Mouse (Mus musculus): ENCODE data around the gene Dock7. TPM values are rescaled to one million over a fixed set of nuclear protein-coding genes. Genes with fewer than 3 reads are reported as not detected.

Dock7 gene
- polyA plus RNA-seq, 1 experiment from 2014 or later = 18.9 TPM

- Histone ChIP-seq H3K27ac (no peak overlapping the region), H3K27me3 (replicated peaks) (0 out of 2 replicates have a peak, but pooled peaks cover 3% of the 10 kb centered on the region), H3K9ac (no peak overlapping the region), H3K4me1 (peaks cover 8% of the 10 kb centered on the region), H3K4me2 (no peak overlapping the region), H3K36me3 (no peaks in the 10 kb centered on the region), H3K4me3 (no peak overlapping the region), H3K9me3 (replicated peaks) (no peaks in the 10 kb centered on the region)
- 58% methylated on average over 3 of the region's 3 CpGs for WGBS (ENCODE audit: insufficient replicate concordance)
- ATAC-seq = no peak
Observed at GRCm38 (mm10) chr4:99141578-99141977, 20.9 kb upstream of the Dock7 start.

- Histone ChIP-seq H3K9ac (no peak overlapping the region), H3K4me1 (peaks cover 8% of the 10 kb centered on the region), H3K36me3 (no peaks in the 10 kb centered on the region), H3K9me3 (replicated peaks) (no peaks in the 10 kb centered on the region), H3K4me3 (no peak overlapping the region), H3K4me2 (no peak overlapping the region), H3K27me3 (replicated peaks) (0 out of 2 replicates have a peak, but pooled peaks cover 3% of the 10 kb centered on the region), H3K27ac (no peak overlapping the region)
- ATAC-seq = no peak
- WGBS (ENCODE audit: insufficient replicate concordance) = 72% methylated on average over 1 of the region's 1 CpGs
Observed at GRCm38 (mm10) chr4:99141171-99141570, 20.5 kb upstream of the Dock7 start.

- no peak overlapping the region for H3K27ac ChIP-seq
- no peak overlapping the region for H3K4me3 ChIP-seq
- no peak overlapping the region for H3K4me2 ChIP-seq
- WGBS (ENCODE audit: insufficient replicate concordance) = 50% methylated on average over 8 of the region's 8 CpGs
- no peak overlapping the region for H3K9ac ChIP-seq
- no peaks in the 10 kb centered on the region for H3K9me3 ChIP-seq (replicated peaks)
- no peaks in the 10 kb centered on the region for H3K36me3 ChIP-seq
- ATAC-seq = peak; percentile 61; the same call in 1 of the 2 replicates
- 0 out of 2 replicates have a peak, but pooled peaks cover 3% of the 10 kb centered on the region for H3K27me3 ChIP-seq (replicated peaks)
- H3K4me1 ChIP-seq = peaks cover 8% of the 10 kb centered on the region
Observed at GRCm38 (mm10) chr4:99137986-99138641, 17.4 kb upstream of the Dock7 start.

GRCm38 (mm10) chr4:99134522-99134921 lies 13.8 kb upstream of the Dock7 start:
- ATAC-seq = no peak
- H3K4me1 ChIP-seq = peaks cover 17% of the 10 kb centered on the region
- H3K4me3 ChIP-seq = no peak overlapping the region
- no peak overlapping the region for H3K9ac ChIP-seq
- no peaks in the 10 kb centered on the region for H3K36me3 ChIP-seq
- H3K9me3 ChIP-seq (replicated peaks) = no peaks in the 10 kb centered on the region
- H3K27ac ChIP-seq = no peak overlapping the region
- WGBS (ENCODE audit: insufficient replicate concordance) = 50% methylated on average over 3 of the region's 3 CpGs
- no peak overlapping the region for H3K4me2 ChIP-seq
- peaks cover 4% of the 10 kb centered on the region for H3K27me3 ChIP-seq (replicated peaks)

GRCm38 (mm10) chr4:99133326-99133725 lies 12.6 kb upstream of the Dock7 start:
- Histone ChIP-seq H3K9me3 (replicated peaks) (no peaks in the 10 kb centered on the region), H3K4me1 (peaks cover 15% of the 10 kb centered on the region), H3K27me3 (replicated peaks) (peaks cover 4% of the 10 kb centered on the region), H3K4me3 (no peak overlapping the region), H3K27ac (no peak overlapping the region), H3K4me2 (no peak overlapping the region), H3K36me3 (no peaks in the 10 kb centered on the region), H3K9ac (no peak overlapping the region)
- WGBS (ENCODE audit: insufficient replicate concordance) = 73% methylated on average over 8 of the region's 8 CpGs
- ATAC-seq = no peak

- no peaks in the 10 kb centered on the region for H3K36me3 ChIP-seq
- H3K9ac ChIP-seq = no peak overlapping the region
- H3K27me3 ChIP-seq (replicated peaks) = peaks cover 4% of the 10 kb centered on the region
- H3K4me3 ChIP-seq = no peak overlapping the region
- ATAC-seq = no peak
- peaks cover 9% of the 10 kb centered on the region for H3K4me1 ChIP-seq
- no peak overlapping the region for H3K27ac ChIP-seq
- H3K4me2 ChIP-seq = no peak overlapping the region
- no peaks in the 10 kb centered on the region for H3K9me3 ChIP-seq (replicated peaks)
- WGBS (ENCODE audit: insufficient replicate concordance) = 63% methylated on average over 6 of the region's 6 CpGs
Observed at GRCm38 (mm10) chr4:99132686-99133085, 12.0 kb upstream of the Dock7 start.

- Histone ChIP-seq H3K4me1 (peaks cover 9% of the 10 kb centered on the region; the same call in 1 of the 2 replicates), H3K9me3 (replicated peaks) (no peaks in the 10 kb centered on the region), H3K27ac (no peak overlapping the region), H3K9ac (no peak overlapping the region), H3K27me3 (replicated peaks) (peaks cover 10% of the 10 kb centered on the region), H3K4me3 (no peak overlapping the region), H3K36me3 (no peaks in the 10 kb centered on the region), H3K4me2 (no peak overlapping the region)
- ATAC-seq = no peak
- WGBS (ENCODE audit: insufficient replicate concordance) = 23% methylated on average over 9 of the region's 9 CpGs
Observed at GRCm38 (mm10) chr4:99131227-99131653, 10.5 kb upstream of the Dock7 start.

GRCm38 (mm10) chr4:99123546-99123945 lies 2.8 kb upstream of the Dock7 start:
- Histone ChIP-seq H3K27ac (no peak overlapping the region), H3K9me3 (replicated peaks) (no peaks in the 10 kb centered on the region), H3K27me3 (replicated peaks) (peaks cover 6% of the 10 kb centered on the region; the same call in 1 of the 2 replicates), H3K4me2 (no peak overlapping the region), H3K36me3 (no peaks in the 10 kb centered on the region), H3K9ac (no peak overlapping the region), H3K4me1 (peaks cover 34% of the 10 kb centered on the region), H3K4me3 (no peak overlapping the region)
- no peak for ATAC-seq
- 54% methylated on average over 3 of the region's 3 CpGs for WGBS (ENCODE audit: insufficient replicate concordance)

- Histone ChIP-seq H3K27ac (no peak overlapping the region), H3K27me3 (replicated peaks) (peaks cover 6% of the 10 kb centered on the region; the same call in 1 of the 2 replicates), H3K9ac (no peak overlapping the region), H3K9me3 (replicated peaks) (no peaks in the 10 kb centered on the region), H3K4me2 (no peak overlapping the region), H3K36me3 (no peaks in the 10 kb centered on the region), H3K4me1 (peaks cover 34% of the 10 kb centered on the region), H3K4me3 (no peak overlapping the region)
- no peak for ATAC-seq
- WGBS (ENCODE audit: insufficient replicate concordance) = 95% methylated on average over 1 of the region's 1 CpGs
Observed at GRCm38 (mm10) chr4:99122786-99123185, 2.1 kb upstream of the Dock7 start.

GRCm38 (mm10) chr4:99122047-99122446 lies 1.3 kb upstream of the Dock7 start:
- no peaks in the 10 kb centered on the region for H3K9me3 ChIP-seq (replicated peaks)
- H3K4me3 ChIP-seq = no peak overlapping the region
- H3K4me2 ChIP-seq = no peak overlapping the region
- H3K27me3 ChIP-seq (replicated peaks) = no peaks in the 10 kb centered on the region
- H3K9ac ChIP-seq = no peak overlapping the region
- no peak overlapping the region for H3K27ac ChIP-seq
- ATAC-seq = no peak
- peaks cover 37% of the 10 kb centered on the region for H3K4me1 ChIP-seq
- no peaks in the 10 kb centered on the region for H3K36me3 ChIP-seq
- WGBS (ENCODE audit: insufficient replicate concordance) = 66% methylated on average over 3 of the region's 3 CpGs

- 9% methylated on average over 17 of the region's 17 CpGs for WGBS (ENCODE audit: insufficient replicate concordance)
- H3K4me3 ChIP-seq = peak overlapping the region; percentile 78
- no peaks in the 10 kb centered on the region for H3K9me3 ChIP-seq (replicated peaks)
- peak overlapping the region; percentile 87 for H3K9ac ChIP-seq
- no peaks in the 10 kb centered on the region for H3K36me3 ChIP-seq
- no peak for ATAC-seq
- no peaks in the 10 kb centered on the region for H3K27me3 ChIP-seq (replicated peaks)
- H3K4me1 ChIP-seq = peaks cover 45% of the 10 kb centered on the region
- H3K27ac ChIP-seq = no peak overlapping the region
- H3K4me2 ChIP-seq = peak overlapping the region; percentile 96
Observed at GRCm38 (mm10) chr4:99121123-99121755, 524 bp upstream of the Dock7 start.

- peak overlapping the region; percentile 39 for H3K4me2 ChIP-seq
- peaks cover 54% of the 10 kb centered on the region for H3K4me1 ChIP-seq
- no peaks in the 10 kb centered on the region for H3K27me3 ChIP-seq (replicated peaks)
- H3K36me3 ChIP-seq = no peaks in the 10 kb centered on the region
- no peak overlapping the region for H3K4me3 ChIP-seq
- WGBS (ENCODE audit: insufficient replicate concordance) = 21% methylated on average over 5 of the region's 5 CpGs
- H3K9ac ChIP-seq = no peak overlapping the region
- no peak overlapping the region for H3K27ac ChIP-seq
- no peak for ATAC-seq
- no peaks in the 10 kb centered on the region for H3K9me3 ChIP-seq (replicated peaks)
Observed at GRCm38 (mm10) chr4:99119051-99119450, 1.7 kb downstream of the Dock7 start.

All from liver, embryonic 12.5 days (tissue).